Mouse (Mus musculus) left cerebral cortex, postnatal 14 days (tissue): Measurements from ENCODE around the gene Abhd10. TPM values are rescaled to one million over a fixed set of nuclear protein-coding genes. Genes with fewer than 3 reads are reported as not detected.

ENCODE experiments used
- DNase-seq, 2 experiments: peaks; one replicate each; pipeline ENCODE4 v3.0.0; 2021 to 2022; ENCODE audit warnings: low spot score in 2 of 2, mixed read lengths in 1 of 2
- intact Hi-C: fragments of 180-260 bp; cut with DNase I; formaldehyde crosslinking; loops from one replicate; pipeline ENCODE4 v1.15.1; 2025
- total RNA-seq, 2 experiments: library from RNA; stranded (reverse); gene quantifications; 2 replicates each; pipeline ENCODE4 v1.2.3; 2021

Gene Abhd10
- total RNA-seq, 2 experiments from 2014 or later: 20.1 to 22.5 TPM

GRCm38 (mm10) chr16:45692851-45693250 is 49.9 kb downstream of the Abhd10 start:
- DNase-seq: peak in 1 of 2 experiments; percentile 26
- intact Hi-C loops: no loop called here

GRCm38 (mm10) chr16:45690178-45690577 is 52.6 kb downstream of the Abhd10 start:
- intact Hi-C loops: no loop called here
- peak; percentile 69 to 77 for DNase-seq

GRCm38 (mm10) chr16:45686833-45687232 is 55.9 kb downstream of the Abhd10 start:
- intact Hi-C loops: loop anchor here (10.0 kb wide), 1 partner anchor 128 kb away; no protein-coding TSS in a partner anchor
- no peak for DNase-seq

GRCm38 (mm10) chr16:45685295-45685694 is 57.5 kb downstream of the Abhd10 start:
- intact Hi-C loops: loop anchor here (2.0 to 10.0 kb wide), 2 partner anchors 40 to 130 kb away; partner anchors contain the start of gene Tagln3
- DNase-seq: peak; percentile 37 to 56

- DNase-seq: peak; percentile 58 to 83
- intact Hi-C loops: loop anchor here (2.0 to 10.0 kb wide), 2 partner anchors 40 to 130 kb away; partner anchors contain the start of gene Tagln3
These were observed 57.9 kb downstream of the Abhd10 start for GRCm38 (mm10) chr16:45684815-45685214.

Other genes starting within 250 kb of the Abhd10 start
- under 1 TPM; 0.13 to 0.33 TPM for gene Gm609, start 250.0 kb downstream of the Abhd10 start, total RNA-seq
- under 1 TPM in 1 of 2 experiments, not detected in 1; 0.44 TPM for gene Gm17783, start 210.9 kb downstream of the Abhd10 start, total RNA-seq
- gene Slc9c1, start 207.6 kb downstream of the Abhd10 start, total RNA-seq: not detected
- not detected for gene Gcsam, start 132.6 kb downstream of the Abhd10 start, total RNA-seq
- under 1 TPM; 0.15 to 0.21 TPM for gene BC016579, start 88.9 kb downstream of the Abhd10 start, total RNA-seq
- gene Tmprss7, start 49.3 kb downstream of the Abhd10 start, total RNA-seq: 1 to 10 TPM; 5.2 to 8.5 TPM
- gene Tagln3, start 18.3 kb downstream of the Abhd10 start, total RNA-seq: 100 to 1,000 TPM; 302 to 304 TPM
- 1 to 10 TPM; 7.0 to 9.7 TPM for gene Phldb2, start 210.6 kb upstream of the Abhd10 start, total RNA-seq